Mouse (Mus musculus) Patski (cell line): Measurements from ENCODE around the gene Cited2. TPM values are rescaled to one million over a fixed set of nuclear protein-coding genes. Genes with fewer than 3 reads are reported as not detected.

Experiments
- ATAC-seq: fragments of 100-300 bp; one replicate; pipeline ENCODE4 v1.8.0; 2021
- CTCF ChIA-PET: fragments of 350-600 bp; sonication (Branson Sonifier 250); formaldehyde crosslinking; loops from one replicate; lab custom pipeline; 2022; ENCODE audit warnings: inconsistent platforms; lab: Charles Lee
- POLR2A ChIA-PET: fragments of 350-600 bp; sonication (Branson Sonifier 250); formaldehyde crosslinking; loops from one replicate; lab custom pipeline; 2022; ENCODE audit warnings: antibody characterized with exemption, inconsistent platforms; lab: Charles Lee
- DNase-seq: peaks from one replicate; pipeline ENCODE4 v3.0.0-alpha.2; 2011; ENCODE audit warnings: low read depth, low spot score
- H3K27me3 ChIP-seq: fragments of 371-371 bp; one replicate; pipeline ENCODE4 v1.5.1; 2021
- CTCF ChIP-seq: fragments of 100-300 bp; IDR thresholded peaks from one replicate; pipeline ENCODE4 v1.5.1; 2021
- in situ Hi-C: fragments of 300-500 bp; cut with MboI; formaldehyde crosslinking; loops from 3 replicates; pipeline ENCODE4 v1.11.1; 2018; ENCODE audit warnings: low pct_unique_long_range_greater_than_20kb, mixed read lengths
- polyA plus RNA-seq: library from polyadenylated mRNA; unstranded; gene quantifications from one replicate; pipeline ENCODE4 v1.2.3, GENCODE M21; 2021

The Cited2 gene
- polyA plus RNA-seq, 1 experiment from 2014 or later = 163 TPM

DNA sequence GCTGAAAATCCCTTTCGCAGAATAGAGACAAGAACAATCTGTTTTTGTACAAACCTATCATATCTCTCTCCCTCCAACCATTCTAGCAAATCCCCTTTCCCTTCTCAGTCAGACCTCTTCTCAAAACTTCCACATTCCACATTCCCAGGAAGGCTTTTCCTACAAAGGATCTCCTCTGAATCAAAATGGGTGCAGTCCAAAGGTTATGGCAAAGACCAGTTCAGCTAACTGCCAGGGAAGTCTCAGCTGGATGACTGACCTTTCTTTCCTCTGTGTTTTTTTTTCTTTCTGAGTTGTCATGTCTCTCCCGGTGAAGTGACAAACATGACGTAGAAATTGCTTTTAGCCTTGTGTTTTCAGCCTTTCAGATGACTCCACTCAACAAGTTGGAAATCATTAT is 27.2 kb upstream of the Cited2 start:
- ATAC-seq = no peak
- POLR2A ChIA-PET = no interaction called here
- CTCF ChIA-PET = no interaction called here
- no peak for DNase-seq
- in situ Hi-C loops = no loop called here
- H3K27me3 ChIP-seq = no peaks in the 10 kb centered on the region
- TF ChIP-seq CTCF = no peak

GRCm38 (mm10) chr10:17697376-17698265 is 25.4 kb upstream of the Cited2 start:
- peak; percentile 44 for ATAC-seq
- CTCF ChIA-PET = no interaction called here
- no peak for TF ChIP-seq CTCF
- POLR2A ChIA-PET = no interaction called here
- no peak for DNase-seq
- no peaks in the 10 kb centered on the region for H3K27me3 ChIP-seq
- in situ Hi-C loops = no loop called here

DNA sequence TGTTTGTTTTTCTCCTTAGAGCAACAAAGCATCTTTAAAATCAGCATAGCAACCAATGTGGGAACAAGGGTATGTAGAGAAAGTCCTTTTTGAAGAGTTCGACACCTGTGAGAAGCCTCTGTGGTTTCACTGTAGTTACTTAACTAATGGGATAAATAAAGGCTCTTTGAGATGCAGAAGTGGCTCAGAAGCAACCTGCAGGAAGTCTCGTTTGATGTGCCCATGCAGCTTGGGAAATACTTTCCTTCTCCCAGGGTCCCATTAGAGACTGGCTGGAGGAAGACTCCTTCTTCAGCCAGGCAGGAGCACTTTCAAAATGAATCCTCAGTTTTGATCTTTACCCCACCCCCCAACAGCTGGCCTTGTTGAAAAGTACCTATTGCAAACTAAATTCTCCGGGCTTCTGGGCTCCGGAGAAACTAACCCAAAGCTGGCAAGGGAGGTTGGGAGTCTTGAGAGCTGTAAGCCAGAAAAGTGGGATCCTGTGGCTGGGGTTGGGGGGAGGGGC is 17.5 kb upstream of the Cited2 start:
- in situ Hi-C loops = no loop called here
- DNase-seq (no peak), ATAC-seq (no peak)
- H3K27me3 ChIP-seq = no peaks in the 10 kb centered on the region
- ChIA-PET CTCF (no interaction called here), POLR2A (interaction anchor here (0.5 kb wide), 1 partner anchor 430 kb away, joined by 6 read pairs; no protein-coding TSS in a partner anchor)
- TF ChIP-seq CTCF = no peak

DNA sequence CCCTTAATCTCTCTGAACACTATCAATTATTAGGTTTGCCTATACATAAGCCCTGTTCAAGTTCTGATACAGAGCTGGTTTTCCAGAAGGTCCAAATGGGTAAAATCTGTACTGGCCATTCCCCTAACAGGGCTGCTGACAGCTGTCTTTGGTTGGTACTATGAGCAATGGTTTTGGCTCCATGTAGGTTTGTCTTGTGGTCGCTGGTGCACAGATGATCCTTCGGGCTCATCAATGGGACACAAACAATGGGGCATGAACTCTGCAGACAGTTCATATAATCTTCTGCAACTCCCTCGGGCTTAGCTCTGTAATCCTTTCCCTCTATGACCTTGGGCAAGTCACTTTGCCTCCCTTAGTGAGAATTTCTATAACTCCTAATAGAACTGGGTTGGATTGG is 12.3 kb upstream of the Cited2 start:
- no peaks in the 10 kb centered on the region for H3K27me3 ChIP-seq
- TF ChIP-seq CTCF = no peak
- in situ Hi-C loops = no loop called here
- ATAC-seq (no peak), DNase-seq (no peak)
- ChIA-PET POLR2A (no interaction called here), CTCF (no interaction called here)

GRCm38 (mm10) chr10:17719009-17719570 is 3.9 kb upstream of the Cited2 start:
- no peak for TF ChIP-seq CTCF
- ATAC-seq = no peak
- in situ Hi-C loops = no loop called here

DNA sequence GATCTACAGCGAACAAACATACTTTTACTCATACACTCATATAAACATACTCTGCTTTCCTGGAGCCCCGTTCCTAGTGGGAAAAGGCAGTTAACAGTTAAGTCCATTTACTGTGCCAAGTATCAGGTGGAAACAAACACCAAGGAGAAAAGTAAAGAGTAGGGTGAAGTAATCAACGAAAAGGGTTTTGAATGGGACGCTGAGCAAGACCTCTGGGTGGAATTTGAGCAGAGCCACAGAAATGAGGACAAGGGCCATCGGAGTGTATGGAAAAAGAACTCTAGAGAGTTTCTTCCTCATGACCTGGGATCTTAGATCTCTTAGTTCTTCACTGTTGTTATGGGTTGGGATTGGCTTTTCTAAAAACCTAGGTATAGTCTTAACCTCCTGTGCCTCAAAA is 3.4 kb upstream of the Cited2 start:
- no peak for ATAC-seq
- DNase-seq = no peak
- TF ChIP-seq CTCF = no peak
- no peaks in the 10 kb centered on the region for H3K27me3 ChIP-seq
- ChIA-PET CTCF (no interaction called here), POLR2A (no interaction called here)
- in situ Hi-C loops = loop anchor here (5.0 to 10.0 kb wide), 5 partner anchors 545 to 1215 kb away; no protein-coding TSS in a partner anchor

More at GRCm38 (mm10) chr10:17719009-17719570, 3.9 kb upstream of the Cited2 start:
- no peaks in the 10 kb centered on the region for H3K27me3 ChIP-seq
- POLR2A ChIA-PET = no interaction called here
- CTCF ChIA-PET = interaction anchor here (0.7 kb wide), 1 partner anchor 1988 kb away, joined by 3 read pairs; no protein-coding TSS in a partner anchor
- no peak for DNase-seq

DNA sequence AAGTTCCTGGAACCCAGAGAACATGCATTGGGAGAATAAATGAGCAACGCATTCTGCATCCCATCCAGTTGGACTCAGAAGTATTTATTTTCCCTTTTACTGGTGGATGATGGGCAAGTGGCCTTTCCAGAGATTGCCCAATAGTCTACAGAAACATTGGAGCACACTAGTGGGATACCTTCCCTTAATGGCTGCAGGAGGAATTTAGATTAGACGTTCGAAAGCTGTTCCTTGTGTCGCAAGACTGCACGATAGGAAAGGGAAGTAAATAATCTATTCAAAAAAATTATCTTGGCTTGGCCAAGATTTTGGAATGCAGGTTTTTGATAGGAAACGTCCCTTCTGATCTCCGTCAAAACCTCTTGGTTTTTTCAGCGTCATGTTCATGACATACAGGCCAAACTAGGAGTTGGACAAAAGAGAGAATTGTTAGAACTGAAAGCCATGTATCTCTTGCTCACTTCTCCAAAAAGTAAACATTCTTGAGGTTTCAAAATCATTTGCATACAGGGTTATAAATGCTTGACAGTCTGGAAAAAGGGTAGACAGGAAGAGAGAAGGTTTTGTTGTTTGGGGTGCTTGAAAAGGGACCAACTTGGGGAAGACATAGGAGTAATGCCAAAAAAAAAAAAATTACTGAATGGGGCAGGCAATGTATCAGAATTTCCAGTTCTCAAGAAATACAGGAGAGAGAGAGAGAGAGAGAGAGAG is 2.0 kb upstream of the Cited2 start:
- in situ Hi-C loops = loop anchor here (5.0 to 10.0 kb wide), 5 partner anchors 546 to 1216 kb away; no protein-coding TSS in a partner anchor
- ChIA-PET CTCF (interaction anchor here (1.1 kb wide), 1 partner anchor 171 kb away, joined by 6 read pairs; no protein-coding TSS in a partner anchor), POLR2A (interaction anchor here (3.2 kb wide), 1 partner anchor 171 kb away, joined by 11 read pairs; no protein-coding TSS in a partner anchor)
- no peak for DNase-seq
- no peak for TF ChIP-seq CTCF
- no peak for ATAC-seq
- H3K27me3 ChIP-seq = no peaks in the 10 kb centered on the region

GRCm38 (mm10) chr10:17721602-17722121 is 1.4 kb upstream of the Cited2 start:
- DNase-seq (no peak), ATAC-seq (peak; percentile 1)
- H3K27me3 ChIP-seq = no peaks in the 10 kb centered on the region
- POLR2A ChIA-PET = interaction anchor here (3.2 kb wide), 1 partner anchor 171 kb away, joined by 11 read pairs; no protein-coding TSS in a partner anchor
- CTCF ChIA-PET = interaction anchor here (1.1 to 1.4 kb wide), 3 partner anchors 128 to 514 kb away, joined by 3 to 6 read pairs (median 4); no protein-coding TSS in a partner anchor
- no peak for TF ChIP-seq CTCF
- in situ Hi-C loops = loop anchor here (5.0 to 10.0 kb wide), 5 partner anchors 547 to 1217 kb away; no protein-coding TSS in a partner anchor

- DNase-seq (peak; percentile 78), ATAC-seq (peak; percentile 66)
- in situ Hi-C loops = loop anchor here (5.0 to 10.0 kb wide), 5 partner anchors 547 to 1217 kb away; no protein-coding TSS in a partner anchor
- no peaks in the 10 kb centered on the region for H3K27me3 ChIP-seq
- ChIA-PET CTCF (interaction anchor here (1.1 to 1.4 kb wide), 4 partner anchors 128 to 514 kb away, joined by 3 to 6 read pairs (median 4); no protein-coding TSS in a partner anchor), POLR2A (interaction anchor here (1.3 to 3.2 kb wide), 3 partner anchors 155 to 210 kb away, joined by 4 to 11 read pairs (median 4); no protein-coding TSS in a partner anchor)
- TF ChIP-seq CTCF = no peak
Measured at GRCm38 (mm10) chr10:17722158-17722557, 860 bp upstream of the Cited2 start.
